In genomic region chr14:104610378-104610777, GRCm38 (mm10) we compare ENCODE assay signal across 9 mouse cellular contexts.
DNase-seq lines count a peak whose midpoint lies in the region; ATAC-seq and TF ChIP-seq lines count a peak whose summit lies in the region.
"Had no signal": no experiment of that assay in that cellular context is flagged by ENCODE, and none has a peak within 500 bp of the region (broad histone marks: within the 10 kb centered on the region; RNA-seq: fewer than 3 reads in every experiment).

No protein-coding gene starts in this region.

- no peak overlapping the region for H3K4me3 ChIP-seq in kidney, adult 2 months (ENCODE audit: insufficient read depth, low read depth, low read length)
- no peak overlapping the region for H3K4me3 ChIP-seq in kidney, embryonic 16.5 days (ENCODE audit: low read length)
- H3K4me3 ChIP-seq in stomach, postnatal 0 days (ENCODE audit: low read depth, low read length), result no peak overlapping the region
- H3K4me3 ChIP-seq: hindbrain, embryonic 15.5 days; liver, embryonic 15.5 days had no signal

- H3K4me2 ChIP-seq in kidney, embryonic 16.5 days (replicated peaks; ENCODE audit: low read depth, low read length), result no peak overlapping the region
- H3K4me2 ChIP-seq in stomach, postnatal 0 days (replicated peaks; ENCODE audit: low read depth), result no peak overlapping the region
- H3K4me2 ChIP-seq: hindbrain, embryonic 15.5 days; liver, embryonic 15.5 days had no signal

- peak; percentile 6 for DNase-seq in kidney, adult 2 months
- DNase-seq in right cerebral cortex, postnatal 4 days, result peak; percentile 16
- DNase-seq in right cerebral cortex, postnatal 25 days, result no peak
- DNase-seq in embryo, embryonic 10.5 days (ENCODE audit: low spot score), result peak; percentile 9
- peak; percentile 28 for DNase-seq in stomach, postnatal 0 days (ENCODE audit: low spot score)
- no peak for DNase-seq in spleen, postnatal 4 days (ENCODE audit: low spot score in 2 of 2)

- H3K27ac ChIP-seq in kidney, adult 2 months (ENCODE audit: insufficient read depth, low read depth, low read length), result no peak overlapping the region
- no peak overlapping the region for H3K27ac ChIP-seq in kidney, embryonic 16.5 days (ENCODE audit: low read length)
- no peak overlapping the region for H3K27ac ChIP-seq in stomach, postnatal 0 days (replicated peaks)
- H3K27ac ChIP-seq: hindbrain, embryonic 15.5 days; liver, embryonic 15.5 days had no signal

- no peaks in the 10 kb centered on the region for H3K27me3 ChIP-seq in kidney, adult 2 months (replicated peaks; ENCODE audit: control insufficient read depth, insufficient read depth, low read length)
- no peaks in the 10 kb centered on the region for H3K27me3 ChIP-seq in kidney, embryonic 16.5 days (ENCODE audit: insufficient read depth, low read length)
- no peaks in the 10 kb centered on the region for H3K27me3 ChIP-seq in stomach, postnatal 0 days (ENCODE audit: control insufficient read depth, insufficient read depth, low read length)
- H3K27me3 ChIP-seq: hindbrain, embryonic 15.5 days; liver, embryonic 15.5 days had no signal

- TF ChIP-seq POLR2A in kidney, adult 2 months (IDR thresholded peaks at IDR 0.05; ENCODE audit: low read depth, low read length), result no peak

- no peak overlapping the region for H3K9ac ChIP-seq in kidney, embryonic 16.5 days (replicated peaks; ENCODE audit: low read length)
- H3K9ac ChIP-seq in stomach, postnatal 0 days (ENCODE audit: low read length), result no peak overlapping the region
- H3K9ac ChIP-seq: hindbrain, embryonic 15.5 days; liver, embryonic 15.5 days had no signal

- H3K4me1 ChIP-seq in kidney, adult 2 months (ENCODE audit: control insufficient read depth, insufficient read depth, low read length), result no peaks in the 10 kb centered on the region
- H3K4me1 ChIP-seq in kidney, embryonic 16.5 days (ENCODE audit: insufficient read depth, low read length), result no peaks in the 10 kb centered on the region
- no peaks in the 10 kb centered on the region for H3K4me1 ChIP-seq in stomach, postnatal 0 days (replicated peaks; ENCODE audit: control insufficient read depth, insufficient read depth)
- H3K4me1 ChIP-seq: hindbrain, embryonic 15.5 days; liver, embryonic 15.5 days had no signal

- no peak for TF ChIP-seq EP300 in stomach, postnatal 0 days (optimal IDR thresholded peaks at IDR 0.05)

- 75% methylated on average over 4 of the region's 4 CpGs for WGBS in kidney, adult 2 months
- WGBS in kidney, embryonic 16.5 days, result 74% methylated on average over 4 of the region's 4 CpGs
- 77% methylated on average over 4 of the region's 4 CpGs for WGBS in stomach, postnatal 0 days

- TF ChIP-seq CTCF in kidney, adult 2 months (conservative IDR thresholded peaks at IDR 0.05; ENCODE audit: insufficient read depth, insufficient read length, low read depth, low read length), result no peak; the same call in 1 of the 2 replicates
- TF ChIP-seq CTCF in stomach, postnatal 0 days (IDR thresholded peaks at IDR 0.05; ENCODE audit: low read depth), result peak; percentile 63

- no peak for ATAC-seq in kidney, embryonic 16.5 days (ENCODE audit: low FRiP score, low TSS enrichment)
- no peak for ATAC-seq in stomach, postnatal 0 days (ENCODE audit: low FRiP score, low TSS enrichment)

- H3K9me3 ChIP-seq in kidney, embryonic 16.5 days (ENCODE audit: low read length), result no peaks in the 10 kb centered on the region
- H3K9me3 ChIP-seq in stomach, postnatal 0 days (ENCODE audit: control insufficient read depth, low read length), result no peaks in the 10 kb centered on the region
- H3K9me3 ChIP-seq: hindbrain, embryonic 15.5 days had no signal

- no peaks in the 10 kb centered on the region for H3K36me3 ChIP-seq in kidney, adult 2 months (ENCODE audit: control insufficient read depth, insufficient read depth, low read length)
- H3K36me3 ChIP-seq in kidney, embryonic 16.5 days (ENCODE audit: insufficient read depth, low read length), result no peaks in the 10 kb centered on the region
- H3K36me3 ChIP-seq in stomach, postnatal 0 days (ENCODE audit: control insufficient read depth, insufficient read depth, low read length), result no peaks in the 10 kb centered on the region
- H3K36me3 ChIP-seq: hindbrain, embryonic 15.5 days; liver, embryonic 15.5 days had no signal

Comparison
In these comparisons a context has a peak if more than half of its experiments do, and no peak if none do; other contexts are left out.
1. DNase-seq: peak in kidney, adult 2 months (single experiment), right cerebral cortex, postnatal 4 days (single experiment), embryo, embryonic 10.5 days (single experiment) and stomach, postnatal 0 days (single experiment); none in right cerebral cortex, postnatal 25 days (single experiment) and spleen, postnatal 4 days (0 of 2).